In the genomic region with DNA sequence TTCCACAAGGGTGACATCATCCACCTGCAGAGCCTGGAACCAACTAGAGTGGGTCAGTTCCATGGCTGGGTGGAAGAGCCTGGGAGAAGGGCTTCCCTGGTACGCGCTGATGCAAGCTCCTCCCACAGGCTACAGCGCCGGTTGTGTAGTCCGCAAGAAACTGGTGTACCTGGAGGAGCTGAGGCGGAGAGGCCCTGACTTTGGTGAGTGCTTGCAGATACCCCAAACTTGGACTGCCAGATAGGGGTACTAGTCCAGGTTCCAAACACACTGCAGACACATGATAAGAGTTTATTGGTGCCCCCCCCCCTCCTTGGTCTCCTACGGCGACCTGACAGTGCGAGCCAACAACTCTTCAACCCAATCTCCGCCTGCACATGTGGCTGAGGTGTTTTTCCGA, we compare ENCODE assay signal across 8 mouse cellular contexts. TPM values are rescaled to one million over a fixed set of nuclear protein-coding genes. Genes with fewer than 3 reads are reported as not detected.
DNase-seq lines count a peak whose midpoint lies in the region; ATAC-seq and TF ChIP-seq lines count a peak whose summit lies in the region.

No protein-coding gene starts in this region.

- WGBS in forebrain, postnatal 0 days, result 7% methylated on average over 11 of the region's 11 CpGs
- 2% methylated on average over 11 of the region's 11 CpGs for WGBS in liver, embryonic 16.5 days (ENCODE audit: insufficient replicate concordance)

- no peaks in the 10 kb centered on the region; the same call in 1 of the 2 replicates for H3K27me3 ChIP-seq in forebrain, postnatal 0 days (ENCODE audit: insufficient read depth, low read length)
- peaks cover 7% of the 10 kb centered on the region; the same call in 1 of the 2 replicates for H3K27me3 ChIP-seq in liver, embryonic 16.5 days (ENCODE audit: control insufficient read depth, insufficient read depth, low read depth, low read length)

- H3K36me3 ChIP-seq in forebrain, postnatal 0 days (ENCODE audit: insufficient read depth), result no peaks in the 10 kb centered on the region
- no peaks in the 10 kb centered on the region for H3K36me3 ChIP-seq in liver, embryonic 16.5 days (ENCODE audit: control insufficient read depth, insufficient read depth)

- peak; percentile 39 for DNase-seq in ES-CJ7 (ENCODE audit: low read depth, low spot score)
- peak; percentile 6 for DNase-seq in brain, embryonic 14.5 days (ENCODE audit: low read depth)
- no peak for DNase-seq in forebrain, postnatal 0 days
- DNase-seq in spleen, postnatal 36 days (ENCODE audit: low spot score in 2 of 2), result peak; percentile 41 to 67
- no peak for DNase-seq in yolk sac, embryonic 10.5 days (ENCODE audit: low spot score)
- no peak for DNase-seq in frontal cortex, postnatal 36 days (ENCODE audit: low spot score in 2 of 2)

- H3K9me3 ChIP-seq in forebrain, postnatal 0 days (ENCODE audit: low read length), result no peaks in the 10 kb centered on the region
- H3K9me3 ChIP-seq in liver, embryonic 16.5 days (replicated peaks; ENCODE audit: control insufficient read depth, low read length), result no peaks in the 10 kb centered on the region

- no peak overlapping the region for H3K27ac ChIP-seq in forebrain, postnatal 0 days (ENCODE audit: low read depth, low read length)
- peak overlapping the region; percentile 41; the same call in 1 of the 2 replicates for H3K27ac ChIP-seq in liver, embryonic 16.5 days (ENCODE audit: low read length)

- TF ChIP-seq POLR2A in brain, embryonic 14.5 days (IDR thresholded peaks at IDR 0.05; ENCODE audit: borderline replicate concordance, extremely low read depth, insufficient read depth, insufficient read length, poor library complexity, severe bottlenecking), result no peak

- peak overlapping the region; percentile 34 for H3K4me3 ChIP-seq in forebrain, postnatal 0 days (ENCODE audit: low read depth, low read length)
- H3K4me3 ChIP-seq in liver, embryonic 16.5 days (ENCODE audit: low read depth, low read length), result peak overlapping the region; percentile 56

- peak overlapping the region; percentile 70 for H3K4me2 ChIP-seq in forebrain, postnatal 0 days (ENCODE audit: low read depth)
- peak overlapping the region; percentile 89 for H3K4me2 ChIP-seq in liver, embryonic 16.5 days (ENCODE audit: low read depth, low read length)

- H3K4me1 ChIP-seq in forebrain, postnatal 0 days (ENCODE audit: insufficient read depth), result peaks cover 4% of the 10 kb centered on the region; the same call in 1 of the 2 replicates
- peaks cover 22% of the 10 kb centered on the region for H3K4me1 ChIP-seq in liver, embryonic 16.5 days (ENCODE audit: control insufficient read depth, low read depth, low read length)

- no peak for TF ChIP-seq CTCF in brain, embryonic 14.5 days (IDR thresholded peaks at IDR 0.05; ENCODE audit: borderline replicate concordance, extremely low read depth, insufficient read depth, insufficient read length)
- TF ChIP-seq CTCF in forebrain, postnatal 0 days (IDR thresholded peaks at IDR 0.05; ENCODE audit: low read depth), result no peak

- no peak for ATAC-seq in forebrain, postnatal 0 days
- peak; percentile 88 for ATAC-seq in liver, embryonic 16.5 days (ENCODE audit: low read depth)
- no peak for ATAC-seq in CD4-positive, CD25-positive, alpha-beta regulatory T cell, adult 4 months

- H3K9ac ChIP-seq in forebrain, postnatal 0 days, result no peak overlapping the region
- H3K9ac ChIP-seq in liver, embryonic 16.5 days (ENCODE audit: low read depth, low read length), result peak overlapping the region; percentile 58

RNA-seq across cellular contexts. Expression of gene Alkbh5, which starts 27.2 kb away (rescaled TPM):
- polyA plus RNA-seq in brain, embryonic 14.5 days (2012; rRNA removed), result 15.8 and 22.4 TPM in 2 replicates
- 28.3 and 32.8 TPM in 2 replicates for total RNA-seq in forebrain, postnatal 0 days (2014; rRNA removed)
- 14.2 and 21.8 TPM in 2 replicates for polyA plus RNA-seq in forebrain, postnatal 0 days (2015; fragmentation: Nextera tagmentation; extraction: Ambion mirVana)
- polyA plus RNA-seq in liver, embryonic 16.5 days (2015; fragmentation: Nextera tagmentation; extraction: Ambion mirVana), result 15.3 and 15.4 TPM in 2 replicates
- polyA plus RNA-seq in CD4-positive, CD25-positive, alpha-beta regulatory T cell, adult 4 months (2017; shearing (Covaris generic)), result 10 to 100 TPM; 22.1 to 38.0 TPM

RNA-seq across cellular contexts. Expression of gene Myo15, which starts 39.8 kb away (rescaled TPM):
- 0.16 and 0.19 TPM in 2 replicates for polyA plus RNA-seq in brain, embryonic 14.5 days (2012; rRNA removed)
- 0.24 and 0.54 TPM in 2 replicates for total RNA-seq in forebrain, postnatal 0 days (2014; rRNA removed)
- polyA plus RNA-seq in forebrain, postnatal 0 days (2015; fragmentation: Nextera tagmentation; extraction: Ambion mirVana), result 0.10 and 0.13 TPM in 2 replicates
- polyA plus RNA-seq in liver, embryonic 16.5 days (2015; fragmentation: Nextera tagmentation; extraction: Ambion mirVana), result 0.11 TPM in 2 replicates
- not detected for polyA plus RNA-seq in CD4-positive, CD25-positive, alpha-beta regulatory T cell, adult 4 months (2017; shearing (Covaris generic))

RNA-seq across cellular contexts. Expression of gene Drg2, which starts 54.6 kb away (rescaled TPM):
- polyA plus RNA-seq in brain, embryonic 14.5 days (2012; rRNA removed), result 80.5 and 82.6 TPM in 2 replicates
- total RNA-seq in forebrain, postnatal 0 days (2014; rRNA removed), result 78.1 and 82.6 TPM in 2 replicates
- polyA plus RNA-seq in forebrain, postnatal 0 days (2015; fragmentation: Nextera tagmentation; extraction: Ambion mirVana), result 79.3 and 83.8 TPM in 2 replicates
- 36.7 and 36.8 TPM in 2 replicates for polyA plus RNA-seq in liver, embryonic 16.5 days (2015; fragmentation: Nextera tagmentation; extraction: Ambion mirVana)
- 10 to 100 TPM; 51.7 to 64.6 TPM for polyA plus RNA-seq in CD4-positive, CD25-positive, alpha-beta regulatory T cell, adult 4 months (2017; shearing (Covaris generic))

Comparison
In these comparisons a context has a peak if more than half of its experiments do, and no peak if none do; other contexts are left out.
1. DNase-seq: peak in ES-CJ7 (single experiment), brain, embryonic 14.5 days (single experiment) and spleen, postnatal 36 days (2 of 2); none in forebrain, postnatal 0 days (single experiment), yolk sac, embryonic 10.5 days (single experiment) and frontal cortex, postnatal 36 days (0 of 2).